Mouse (Mus musculus): ENCODE results near the gene Kidins220. TPM values are rescaled to one million over a fixed set of nuclear protein-coding genes. Genes with fewer than 3 reads are reported as not detected.

Gene Kidins220
- polyA plus RNA-seq, 1 experiment from 2014 or later: 96.4 TPM

DNA sequence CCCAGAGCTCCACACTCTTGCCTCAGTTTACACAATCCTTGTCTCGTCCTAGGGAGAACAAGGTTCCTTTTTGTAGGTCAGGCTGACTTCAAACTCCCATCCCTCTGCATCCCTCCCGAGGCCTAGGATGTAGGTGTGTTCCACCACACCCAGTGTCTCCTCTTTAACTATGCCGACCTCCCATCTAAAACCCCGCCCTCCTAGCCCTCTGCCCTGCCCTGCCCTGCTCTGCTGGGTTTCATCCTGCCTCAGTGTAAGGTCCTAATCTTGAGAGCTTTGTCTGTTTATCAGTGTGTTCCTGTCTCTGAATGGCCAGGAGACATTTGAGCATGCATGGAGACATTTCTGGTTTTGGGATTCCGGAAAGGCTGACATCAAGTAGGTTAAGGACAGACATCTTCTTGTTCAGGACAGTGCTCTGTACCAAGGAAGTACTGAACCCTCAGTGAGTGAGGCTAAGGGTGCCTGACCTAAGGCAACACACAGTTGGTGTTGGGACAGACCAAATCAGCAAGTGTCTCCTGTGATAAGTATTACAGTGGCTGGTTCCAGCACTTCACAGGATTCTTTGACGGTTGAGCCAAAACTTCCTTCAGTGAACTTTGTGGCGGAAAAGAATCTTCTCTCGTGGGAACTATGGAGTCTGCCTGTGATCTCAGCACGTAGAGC is 32.0 kb upstream of the Kidins220 start:
- Histone ChIP-seq H3K9me3 (no peaks in the 10 kb centered on the region), H3K4me2 (replicated peaks) (no peak overlapping the region), H3K4me3 (no peak overlapping the region), H3K27ac (no peak overlapping the region), H3K36me3 (peaks cover 30% of the 10 kb centered on the region), H3K4me1 (no peaks in the 10 kb centered on the region), H3K27me3 (replicated peaks) (no peaks in the 10 kb centered on the region), H3K9ac (no peak overlapping the region)
- no peak for ATAC-seq (ENCODE audit: low FRiP score, low read depth)
- 89% methylated on average over 9 of the region's 9 CpGs for WGBS

DNA sequence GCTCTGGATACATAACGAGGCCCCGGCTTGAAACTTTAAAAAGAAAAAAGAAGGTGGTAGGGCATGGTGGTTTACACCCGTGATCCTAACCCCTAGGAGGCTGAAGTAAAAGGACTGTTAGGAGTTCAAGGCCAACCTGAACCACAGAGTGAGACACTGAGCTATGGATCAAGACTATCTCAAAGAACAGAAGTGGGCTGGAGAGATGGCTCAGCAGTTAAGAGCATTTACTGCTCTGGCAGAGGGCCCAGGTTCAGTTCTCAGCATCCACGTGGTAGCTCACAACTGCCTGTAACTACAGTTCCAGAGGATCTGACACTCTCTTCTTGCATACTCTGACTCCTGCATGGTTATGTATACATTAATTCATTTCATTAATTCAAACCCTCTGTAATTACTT is 31.3 kb upstream of the Kidins220 start:
- Histone ChIP-seq H3K9ac (no peak overlapping the region), H3K27me3 (replicated peaks) (no peaks in the 10 kb centered on the region), H3K27ac (no peak overlapping the region), H3K9me3 (no peaks in the 10 kb centered on the region), H3K4me3 (no peak overlapping the region), H3K36me3 (peaks cover 30% of the 10 kb centered on the region), H3K4me1 (no peaks in the 10 kb centered on the region), H3K4me2 (replicated peaks) (no peak overlapping the region)
- ATAC-seq (ENCODE audit: low FRiP score, low read depth): no peak
- 92% methylated on average over 4 of the region's 4 CpGs for WGBS

DNA sequence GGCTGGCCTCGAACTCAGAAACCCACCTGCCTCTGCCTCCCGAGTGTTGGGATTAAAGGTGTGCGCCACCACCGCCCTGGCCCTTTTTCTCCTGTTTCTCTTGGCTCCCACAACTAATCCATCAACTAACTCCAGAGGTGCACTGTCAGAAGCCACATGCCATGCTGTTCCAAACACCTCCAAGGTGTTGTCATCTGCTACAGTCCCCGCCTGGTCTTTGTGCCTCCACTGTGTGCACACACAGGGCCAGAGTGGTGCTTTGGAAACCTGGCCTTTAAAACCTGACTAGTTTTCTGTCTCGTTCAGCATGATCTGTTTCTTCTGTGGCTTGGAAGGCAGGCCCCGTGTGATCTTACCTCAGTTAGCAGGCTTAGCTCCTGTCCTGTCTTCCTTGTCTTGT is 30.1 kb upstream of the Kidins220 start:
- Histone ChIP-seq H3K4me3 (no peak overlapping the region), H3K36me3 (peaks cover 28% of the 10 kb centered on the region), H3K4me1 (no peaks in the 10 kb centered on the region), H3K9ac (no peak overlapping the region), H3K27me3 (replicated peaks) (no peaks in the 10 kb centered on the region), H3K4me2 (replicated peaks) (no peak overlapping the region), H3K27ac (no peak overlapping the region), H3K9me3 (no peaks in the 10 kb centered on the region)
- 91% methylated on average over 7 of the region's 7 CpGs for WGBS
- ATAC-seq (ENCODE audit: low FRiP score, low read depth): no peak

DNA sequence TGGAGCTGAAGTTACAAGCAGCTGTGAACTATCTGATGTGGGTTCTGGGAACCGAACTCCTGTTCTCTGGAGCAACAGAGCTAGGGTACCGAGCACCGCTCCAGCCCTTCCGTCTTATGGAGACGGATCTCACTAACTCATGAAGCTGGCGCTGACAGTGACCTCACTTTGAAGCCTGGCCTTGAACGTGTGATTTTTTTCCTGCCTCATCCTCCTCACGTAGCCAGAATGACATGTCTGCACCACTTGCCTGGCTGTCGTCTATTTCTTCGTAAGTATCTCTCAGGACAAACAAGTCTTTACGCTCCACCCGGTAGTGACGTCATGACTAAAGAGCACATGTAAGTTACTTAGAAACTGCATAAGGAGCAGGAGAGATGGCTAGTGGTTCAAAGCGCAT is 27.7 kb upstream of the Kidins220 start:
- Histone ChIP-seq H3K4me3 (no peak overlapping the region), H3K27me3 (replicated peaks) (no peaks in the 10 kb centered on the region), H3K4me2 (replicated peaks) (no peak overlapping the region), H3K9me3 (no peaks in the 10 kb centered on the region), H3K4me1 (no peaks in the 10 kb centered on the region), H3K27ac (no peak overlapping the region), H3K36me3 (peaks cover 30% of the 10 kb centered on the region), H3K9ac (no peak overlapping the region)
- no peak for ATAC-seq (ENCODE audit: low FRiP score, low read depth)
- 94% methylated on average over 14 of the region's 14 CpGs for WGBS

DNA sequence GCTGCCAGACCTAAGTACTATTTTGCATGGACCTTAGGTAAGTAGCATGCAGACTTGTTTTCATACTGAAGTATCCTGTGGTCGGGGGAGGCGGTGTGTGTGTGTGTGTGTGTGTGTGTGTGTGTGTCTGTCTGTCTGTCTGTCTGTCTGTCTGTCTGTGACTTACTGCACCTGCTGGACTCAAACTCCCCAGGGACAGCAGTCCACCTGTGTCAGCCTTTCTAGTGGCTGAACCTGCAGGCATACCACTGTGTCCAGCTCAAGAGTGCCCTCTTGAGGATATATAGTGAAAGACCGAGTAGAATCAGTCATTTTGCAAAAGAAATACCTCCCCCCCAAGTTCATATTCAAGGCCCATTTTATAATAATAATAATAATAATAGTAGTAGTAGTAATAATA is 26.4 kb upstream of the Kidins220 start:
- Histone ChIP-seq H3K4me3 (no peak overlapping the region), H3K36me3 (peaks cover 35% of the 10 kb centered on the region), H3K9me3 (no peaks in the 10 kb centered on the region), H3K27me3 (replicated peaks) (no peaks in the 10 kb centered on the region), H3K4me2 (replicated peaks) (no peak overlapping the region), H3K9ac (no peak overlapping the region), H3K4me1 (no peaks in the 10 kb centered on the region), H3K27ac (no peak overlapping the region)
- WGBS: 67% methylated on average over 3 of the region's 3 CpGs
- ATAC-seq (ENCODE audit: low FRiP score, low read depth): no peak

DNA sequence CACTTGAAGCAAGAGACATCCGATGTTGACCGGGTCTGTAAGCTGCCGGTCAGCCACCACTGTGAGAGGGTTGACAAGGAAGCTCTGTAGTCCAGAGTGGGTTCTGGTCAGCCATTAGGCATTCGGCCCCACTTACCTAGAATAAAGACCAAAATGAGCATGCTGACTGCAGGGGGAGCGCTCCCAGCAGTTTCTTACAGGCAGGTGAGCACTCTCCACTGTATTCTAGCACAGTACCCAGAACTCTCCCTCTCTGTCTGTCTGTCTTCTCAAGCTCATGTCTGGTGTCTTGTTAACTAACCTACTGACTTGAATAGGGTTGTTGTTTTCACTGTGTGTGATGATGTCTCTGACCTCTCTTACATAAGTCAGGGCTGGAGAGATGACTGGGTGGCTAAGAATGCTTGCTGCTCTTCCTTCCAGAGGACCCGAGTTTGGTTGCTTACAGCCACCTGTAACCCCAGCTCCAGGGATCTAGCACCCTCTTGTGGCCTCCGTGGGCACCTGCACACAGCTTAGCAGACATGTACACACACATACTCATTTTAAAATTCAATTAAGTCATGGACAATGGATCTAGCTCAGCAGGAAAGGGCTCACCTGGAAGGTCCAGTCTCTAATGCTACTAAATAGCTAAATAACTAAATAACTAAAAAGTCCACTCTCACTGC is 24.2 kb upstream of the Kidins220 start:
- Histone ChIP-seq H3K4me3 (no peak overlapping the region), H3K36me3 (peaks cover 41% of the 10 kb centered on the region), H3K9ac (no peak overlapping the region), H3K9me3 (no peaks in the 10 kb centered on the region), H3K4me2 (replicated peaks) (no peak overlapping the region), H3K4me1 (no peaks in the 10 kb centered on the region), H3K27ac (no peak overlapping the region), H3K27me3 (replicated peaks) (no peaks in the 10 kb centered on the region)
- WGBS: 92% methylated on average over 7 of the region's 7 CpGs
- ATAC-seq (ENCODE audit: low FRiP score, low read depth): no peak

DNA sequence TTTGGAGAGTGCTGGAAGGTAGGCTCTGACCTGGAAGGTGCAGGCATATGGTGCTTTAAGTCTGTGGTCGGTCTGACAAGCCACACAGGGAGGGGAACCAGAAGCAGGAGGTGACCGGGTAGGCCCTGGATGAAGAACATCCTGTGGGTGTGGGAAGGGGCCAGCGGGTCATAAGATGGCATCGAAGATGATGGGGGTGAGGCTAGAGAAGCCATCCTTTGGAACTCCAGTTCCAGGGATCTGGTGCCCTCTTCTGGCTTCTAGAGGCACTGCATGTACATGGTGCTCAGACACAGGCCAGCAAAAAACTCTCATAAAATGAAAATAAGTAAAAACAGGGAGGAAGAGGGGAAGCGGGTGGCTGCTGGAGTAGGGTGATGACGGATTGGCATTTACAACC is 22.6 kb upstream of the Kidins220 start:
- H3K9ac ChIP-seq: no peak overlapping the region
- H3K36me3 ChIP-seq: peaks cover 45% of the 10 kb centered on the region

GRCm38 (mm10) chr12:24955137-24955536 is 19.6 kb upstream of the Kidins220 start:
- peaks cover 63% of the 10 kb centered on the region for H3K36me3 ChIP-seq
- no peak for ATAC-seq (ENCODE audit: low FRiP score, low read depth)

More for the DNA sequence above, 22.6 kb upstream of the Kidins220 start:
- 71% methylated on average over 6 of the region's 6 CpGs for WGBS
- H3K9me3 ChIP-seq: no peaks in the 10 kb centered on the region
- H3K4me3 ChIP-seq: no peak overlapping the region
- no peak overlapping the region for H3K4me2 ChIP-seq (replicated peaks)
- no peaks in the 10 kb centered on the region for H3K4me1 ChIP-seq
- H3K27ac ChIP-seq: no peak overlapping the region
- ATAC-seq (ENCODE audit: low FRiP score, low read depth): 0 out of 2 replicates have a peak, but pooled peaks have one; percentile 46
- H3K27me3 ChIP-seq (replicated peaks): no peaks in the 10 kb centered on the region

GRCm38 (mm10) chr12:24958526-24958925 is 16.2 kb upstream of the Kidins220 start:
- Histone ChIP-seq H3K36me3 (peaks cover 35% of the 10 kb centered on the region), H3K9me3 (no peaks in the 10 kb centered on the region), H3K27ac (no peak overlapping the region), H3K4me3 (no peak overlapping the region), H3K4me2 (replicated peaks) (no peak overlapping the region), H3K27me3 (replicated peaks) (no peaks in the 10 kb centered on the region), H3K9ac (no peak overlapping the region), H3K4me1 (no peaks in the 10 kb centered on the region)
- 92% methylated on average over 3 of the region's 3 CpGs for WGBS
- ATAC-seq (ENCODE audit: low FRiP score, low read depth): no peak

More at GRCm38 (mm10) chr12:24955137-24955536, 19.6 kb upstream of the Kidins220 start:
- Histone ChIP-seq H3K4me1 (no peaks in the 10 kb centered on the region), H3K27me3 (replicated peaks) (no peaks in the 10 kb centered on the region), H3K4me2 (replicated peaks) (no peak overlapping the region), H3K9me3 (no peaks in the 10 kb centered on the region), H3K9ac (no peak overlapping the region), H3K27ac (no peak overlapping the region), H3K4me3 (no peak overlapping the region)
- 89% methylated on average over 9 of the region's 9 CpGs for WGBS

DNA sequence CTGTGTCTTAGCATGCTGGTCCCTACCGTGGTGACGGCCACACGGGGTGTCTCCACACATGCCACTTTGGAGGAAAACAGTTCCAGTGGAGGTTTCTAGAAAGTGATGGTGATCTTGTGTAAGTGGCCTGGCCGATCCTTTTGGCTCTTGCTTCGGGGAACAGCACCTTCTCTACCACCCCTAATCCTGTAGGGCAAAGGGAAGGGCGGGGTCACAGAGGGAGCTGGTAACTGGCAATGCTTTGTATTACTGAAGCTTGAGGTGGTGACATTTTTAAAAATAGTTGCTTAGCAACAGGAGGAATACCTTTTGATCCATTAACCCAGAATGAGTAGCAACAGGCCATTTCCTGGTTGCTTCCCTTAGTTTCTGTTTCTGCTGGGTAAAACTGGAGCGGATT is 12.9 kb upstream of the Kidins220 start:
- 90% methylated on average over 7 of the region's 7 CpGs for WGBS
- no peak for ATAC-seq (ENCODE audit: low FRiP score, low read depth)
- Histone ChIP-seq H3K27ac (no peak overlapping the region), H3K36me3 (peaks cover 21% of the 10 kb centered on the region), H3K4me1 (no peaks in the 10 kb centered on the region), H3K4me2 (replicated peaks) (no peak overlapping the region), H3K9ac (no peak overlapping the region), H3K4me3 (no peak overlapping the region), H3K27me3 (replicated peaks) (no peaks in the 10 kb centered on the region), H3K9me3 (no peaks in the 10 kb centered on the region)

DNA sequence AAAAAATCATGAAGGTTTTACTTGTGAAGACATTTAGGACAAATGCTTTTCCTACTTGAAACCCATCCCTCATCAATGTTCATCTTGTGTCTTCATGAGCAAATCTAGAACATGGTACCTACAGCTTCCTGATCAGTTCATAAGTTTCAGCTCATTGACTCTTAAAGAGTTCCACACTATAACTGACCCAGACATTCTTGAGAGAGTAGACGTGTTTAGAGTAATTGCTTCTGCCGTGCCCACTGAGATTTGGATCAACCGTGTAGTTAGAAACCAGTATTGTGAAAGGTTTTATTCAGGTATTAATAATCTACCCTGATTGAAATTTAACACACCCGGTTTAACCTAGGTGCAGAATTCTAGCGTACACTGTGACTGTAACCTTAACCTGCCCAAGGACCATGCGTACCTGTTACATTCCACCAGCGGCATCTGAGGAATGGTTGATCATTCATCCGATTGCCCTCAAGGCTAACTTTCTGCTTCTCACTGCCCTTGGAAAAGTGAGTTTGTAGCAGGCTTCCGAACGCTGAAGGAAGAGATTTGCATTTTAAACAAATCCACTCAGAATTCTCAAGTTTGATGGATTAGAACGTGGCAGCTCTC is 12.3 kb upstream of the Kidins220 start:
- H3K27ac ChIP-seq: no peak overlapping the region
- H3K4me1 ChIP-seq: no peaks in the 10 kb centered on the region
- H3K27me3 ChIP-seq (replicated peaks): no peaks in the 10 kb centered on the region
- 89% methylated on average over 11 of the region's 11 CpGs for WGBS
- no peak for ATAC-seq (ENCODE audit: low FRiP score, low read depth)
- peaks cover 16% of the 10 kb centered on the region; the same call in 1 of the 2 replicates for H3K36me3 ChIP-seq
- H3K4me3 ChIP-seq: no peak overlapping the region
- no peak overlapping the region for H3K4me2 ChIP-seq (replicated peaks)
- no peak overlapping the region for H3K9ac ChIP-seq
- H3K9me3 ChIP-seq: no peaks in the 10 kb centered on the region

DNA sequence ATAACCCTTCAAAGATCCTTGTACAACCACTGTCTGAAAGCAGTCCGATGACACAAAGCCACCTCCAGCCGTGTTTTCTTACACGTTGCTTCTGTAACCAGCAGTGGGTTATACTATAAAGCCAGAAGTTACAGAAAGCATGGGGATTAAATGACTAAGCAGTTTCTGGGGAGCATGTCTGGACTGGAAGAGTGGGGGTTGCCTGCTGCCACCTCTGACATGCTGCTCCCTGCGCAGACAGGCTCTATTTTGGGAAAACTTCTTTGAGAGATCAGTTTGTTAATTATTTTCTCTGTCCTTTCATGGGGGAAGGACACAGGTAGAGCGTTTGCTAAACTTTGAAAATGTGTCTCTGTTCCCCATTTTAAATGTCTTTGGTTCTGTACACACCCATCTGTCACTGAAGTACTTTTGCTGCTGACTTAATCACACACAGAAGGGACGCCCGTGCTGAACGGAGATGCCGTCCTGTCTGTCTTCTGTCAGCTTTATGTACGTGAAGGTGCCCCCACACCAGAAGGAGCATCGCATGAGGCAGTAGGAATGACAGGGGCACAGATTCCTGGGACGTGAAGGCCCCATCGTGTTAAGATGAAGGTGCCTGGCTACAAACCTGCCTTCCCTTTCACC is 11.2 kb upstream of the Kidins220 start:
- Histone ChIP-seq H3K27me3 (replicated peaks) (no peaks in the 10 kb centered on the region), H3K9ac (no peak overlapping the region), H3K36me3 (peaks cover 8% of the 10 kb centered on the region; the same call in 1 of the 2 replicates), H3K4me3 (no peak overlapping the region), H3K4me2 (replicated peaks) (no peak overlapping the region), H3K27ac (no peak overlapping the region), H3K9me3 (no peaks in the 10 kb centered on the region), H3K4me1 (no peaks in the 10 kb centered on the region)
- 78% methylated on average over 13 of the region's 13 CpGs for WGBS
- ATAC-seq (ENCODE audit: low FRiP score, low read depth): no peak

Measured in neural tube, embryonic 12.5 days (tissue).